Mouse (Mus musculus) C2C12 (cell line): ENCODE measurements around the gene Lhx1. TPM values are rescaled to one million over a fixed set of nuclear protein-coding genes. Genes with fewer than 3 reads are reported as not detected.

Experiments
- H3K27me3 ChIP-seq: one replicate; pipeline ENCODE4 v1.6.1; 2011; ENCODE audit not compliant: control insufficient read depth, insufficient read depth, insufficient read length
- H3K36me3 ChIP-seq: one replicate; pipeline ENCODE4 v1.6.1; 2011; ENCODE audit not compliant: control insufficient read depth, insufficient read depth
- H3K4me3 ChIP-seq: one replicate; pipeline ENCODE4 v1.5.1; 2011; ENCODE audit warnings: mild to moderate bottlenecking, control low read depth; ENCODE audit not compliant: poor library complexity, insufficient read depth, severe bottlenecking
- H3K79me2 ChIP-seq: one replicate; pipeline ENCODE4 v1.6.1; 2011; ENCODE audit not compliant: control insufficient read depth, insufficient read depth
- H3K79me3 ChIP-seq: one replicate; pipeline ENCODE4 v1.6.1; 2011; ENCODE audit warnings: low read depth, control low read depth
- H3ac ChIP-seq: one replicate; pipeline ENCODE3; 2011; ENCODE audit warnings: low read depth; ENCODE audit not compliant: control insufficient read depth, insufficient read length
- CEBPB ChIP-seq: IDR thresholded peaks from one replicate; pipeline ENCODE4 v1.6.1; 2011; ENCODE audit warnings: low read depth, mild to moderate bottlenecking, control low read depth, moderate library complexity
- CTCF ChIP-seq: IDR thresholded peaks from one replicate; pipeline ENCODE4 v1.5.1; 2011; ENCODE audit not compliant: control insufficient read depth, insufficient read depth, insufficient read length
- FOSL1 ChIP-seq: IDR thresholded peaks from one replicate; pipeline ENCODE4 v1.8.0; 2011; ENCODE audit warnings: mild to moderate bottlenecking, low read length; ENCODE audit not compliant: poor library complexity, insufficient read depth, severe bottlenecking
- MAX ChIP-seq: IDR thresholded peaks from one replicate; pipeline ENCODE4 v1.6.1; 2011; ENCODE audit warnings: mild to moderate bottlenecking, control low read depth
- MYOD1 ChIP-seq: IDR thresholded peaks from one replicate; pipeline ENCODE4 v1.6.1; 2011; ENCODE audit warnings: low read depth; ENCODE audit not compliant: control insufficient read depth, insufficient read length
- MYOG ChIP-seq: IDR thresholded peaks from one replicate; pipeline ENCODE4 v1.6.1; 2011; ENCODE audit not compliant: control insufficient read depth, insufficient read length; ENCODE audit errors: extremely low read depth
- USF1 ChIP-seq: IDR thresholded peaks from one replicate; pipeline ENCODE4 v1.6.1; 2011; ENCODE audit warnings: low read depth, mild to moderate bottlenecking, control low read depth, moderate library complexity
- polyA plus RNA-seq: library from polyadenylated mRNA; unstranded; fragments of >200 nt; fragmentation: generic; extraction: Trizol; gene quantifications from one replicate; pipeline ENCODE4 v1.2.1, GENCODE M21; 2012; ENCODE audit warnings: missing spikeins

The Lhx1 gene
- polyA plus RNA-seq, 1 experiment: not detected

GRCm38 (mm10) chr11:84519576-84520268 lies 5.6 kb downstream of the Lhx1 start:
- no peaks in the 10 kb centered on the region for H3K36me3 ChIP-seq
- H3ac ChIP-seq: no peak overlapping the region
- H3K79me3 ChIP-seq: no peaks in the 10 kb centered on the region
- H3K4me3 ChIP-seq: no peak overlapping the region
- TF ChIP-seq CTCF (no peak), CEBPB (no peak), MYOD1 (no peak), MYOG (no peak), FOSL1 (no peak), USF1 (no peak), MAX (no peak)
- no peaks in the 10 kb centered on the region for H3K79me2 ChIP-seq
- peaks cover 74% of the 10 kb centered on the region for H3K27me3 ChIP-seq

GRCm38 (mm10) chr11:84519036-84519435 lies 6.3 kb downstream of the Lhx1 start:
- Histone ChIP-seq H3K79me2 (no peaks in the 10 kb centered on the region), H3K4me3 (no peak overlapping the region), H3K79me3 (no peaks in the 10 kb centered on the region), H3K27me3 (peaks cover 67% of the 10 kb centered on the region), H3K36me3 (no peaks in the 10 kb centered on the region), H3ac (no peak overlapping the region)
- TF ChIP-seq FOSL1 (no peak), USF1 (no peak), MYOD1 (no peak), MAX (no peak), CTCF (no peak), MYOG (no peak), CEBPB (no peak)

- Histone ChIP-seq H3K36me3 (no peaks in the 10 kb centered on the region), H3K79me3 (no peaks in the 10 kb centered on the region), H3K4me3 (no peak overlapping the region), H3ac (no peak overlapping the region), H3K27me3 (peaks cover 59% of the 10 kb centered on the region), H3K79me2 (peaks cover under 1% of the 10 kb centered on the region)
- TF ChIP-seq FOSL1 (no peak), MYOD1 (no peak), CEBPB (no peak), MAX (no peak), CTCF (no peak), MYOG (no peak), USF1 (no peak)
These were observed 7.1 kb downstream of the Lhx1 start for GRCm38 (mm10) chr11:84518261-84518660.

GRCm38 (mm10) chr11:84517431-84517830 lies 7.9 kb downstream of the Lhx1 start:
- Histone ChIP-seq H3K36me3 (no peaks in the 10 kb centered on the region), H3K79me2 (peaks cover 9% of the 10 kb centered on the region), H3K4me3 (no peak overlapping the region), H3K27me3 (peaks cover 51% of the 10 kb centered on the region), H3ac (no peak overlapping the region), H3K79me3 (peaks cover 7% of the 10 kb centered on the region)
- no peak for TF ChIP-seq MYOD1
- no peak for TF ChIP-seq CEBPB
- no peak for TF ChIP-seq CTCF
- TF ChIP-seq FOSL1: no peak
- TF ChIP-seq MAX: no peak
- no peak for TF ChIP-seq USF1

GRCm38 (mm10) chr11:84516501-84517240 lies 8.7 kb downstream of the Lhx1 start:
- no peak overlapping the region for H3ac ChIP-seq
- H3K79me2 ChIP-seq: peaks cover 16% of the 10 kb centered on the region
- H3K4me3 ChIP-seq: no peak overlapping the region
- TF ChIP-seq USF1 (no peak), MYOD1 (no peak), MYOG (no peak), FOSL1 (no peak), CTCF (no peak), MAX (no peak), CEBPB (no peak)
- H3K36me3 ChIP-seq: peaks cover 4% of the 10 kb centered on the region
- H3K79me3 ChIP-seq: peaks cover 14% of the 10 kb centered on the region
- H3K27me3 ChIP-seq: peaks cover 44% of the 10 kb centered on the region
